Mouse (Mus musculus) hindbrain, embryonic 12.5 days (tissue): Measurements from ENCODE around the gene Cftr. TPM values are rescaled to one million over a fixed set of nuclear protein-coding genes. Genes with fewer than 3 reads are reported as not detected.

Experiments used
- ATAC-seq: fragments of 200-750 bp; cut with Nextera tagmentation; 2 replicates; pipeline ENCODE4 v1.8.0; 2017; ENCODE audit warnings: moderate TSS enrichment; ENCODE audit not compliant: low FRiP score
- H3K27ac ChIP-seq: fragments of 300-500 bp; sonication (generic); 2 replicates; pipeline ENCODE4 v1.5.1; 2016; ENCODE audit warnings: mild to moderate bottlenecking
- H3K27me3 ChIP-seq: fragments of 300-500 bp; sonication (generic); 2 replicates; pipeline ENCODE4 v1.6.1; 2016; ENCODE audit warnings: mild to moderate bottlenecking
- H3K36me3 ChIP-seq: fragments of 300-500 bp; sonication (generic); 2 replicates; pipeline ENCODE4 v1.6.1; 2016; ENCODE audit warnings: mild to moderate bottlenecking
- H3K4me1 ChIP-seq: fragments of 300-500 bp; sonication (generic); 2 replicates; pipeline ENCODE4 v1.6.1; 2016
- H3K4me2 ChIP-seq: fragments of 300-500 bp; sonication (generic); replicated peaks from 2 replicates; pipeline ENCODE4 v1.6.1; 2016; ENCODE audit warnings: mild to moderate bottlenecking
- H3K4me3 ChIP-seq: fragments of 300-500 bp; sonication (generic); 2 replicates; pipeline ENCODE4 v1.5.1; 2016; ENCODE audit warnings: mild to moderate bottlenecking
- H3K9ac ChIP-seq: fragments of 300-500 bp; sonication (generic); 2 replicates; pipeline ENCODE4 v1.6.1; 2016; ENCODE audit warnings: mild to moderate bottlenecking, moderate library complexity
- H3K9me3 ChIP-seq: fragments of 300-500 bp; sonication (generic); replicated peaks from 2 replicates; pipeline ENCODE4 v1.6.1; 2016; ENCODE audit warnings: mild to moderate bottlenecking
- WGBS: fragments of 180-500 bp; shearing (Covaris S2); methylation state at CpG from one replicate; pipeline ENCODE4 v1.1.7; 2016; 5-methylcytosine and 5-hydroxymethylcytosine counted together
- polyA plus RNA-seq: library from polyadenylated mRNA; unstranded; fragments of >200 nt; fragmentation: Nextera tagmentation; extraction: Ambion mirVana; gene quantifications from 2 replicates; pipeline ENCODE4 v1.2.1, GENCODE M21; 2016

Cftr gene
- polyA plus RNA-seq: 0.19 and 0.47 TPM in 2 replicates

GRCm38 (mm10) chr6:18170311-18170922 is at the start of gene Cftr:
Gene Cftr (plus strand): TSS chr6:18170687.
- peak; percentile 94 for ATAC-seq
- H3K9ac ChIP-seq: peak within 1 kb of the TSS; percentile 59
- WGBS: 1% methylated on average over 44 of the region's 45 CpGs
- H3K4me2 ChIP-seq: peak within 1 kb of the TSS; percentile 87
- H3K27me3 ChIP-seq: peaks cover 21% of the 10 kb centered on the region
- H3K4me3 ChIP-seq: peak within 1 kb of the TSS; percentile 48
- no peaks in the 10 kb centered on the region for H3K9me3 ChIP-seq
- H3K27ac ChIP-seq: no peak within 1 kb of the TSS
- no peaks in the 10 kb centered on the region for H3K36me3 ChIP-seq
- no peaks in the 10 kb centered on the region for H3K4me1 ChIP-seq

- Histone ChIP-seq H3K27ac (no peak overlapping the region), H3K27me3 (no peaks in the 10 kb centered on the region), H3K4me1 (no peaks in the 10 kb centered on the region), H3K9me3 (no peaks in the 10 kb centered on the region), H3K36me3 (no peaks in the 10 kb centered on the region), H3K4me3 (no peak overlapping the region), H3K9ac (no peak overlapping the region), H3K4me2 (no peak overlapping the region)
- no peak for ATAC-seq
- WGBS: 48% methylated on average over 2 of the region's 2 CpGs
These were observed 43.1 kb upstream of the Cftr start for GRCm38 (mm10) chr6:18127206-18127983.

- H3K36me3 ChIP-seq: no peaks in the 10 kb centered on the region
- no peak overlapping the region for H3K4me2 ChIP-seq
- H3K9me3 ChIP-seq: no peaks in the 10 kb centered on the region
- H3K27me3 ChIP-seq: no peaks in the 10 kb centered on the region
- 82% methylated on average over 4 of the region's 4 CpGs for WGBS
- ATAC-seq: no peak
- H3K27ac ChIP-seq: no peak overlapping the region
- no peaks in the 10 kb centered on the region for H3K4me1 ChIP-seq
- no peak overlapping the region for H3K9ac ChIP-seq
- no peak overlapping the region for H3K4me3 ChIP-seq
These were observed 42.4 kb upstream of the Cftr start for GRCm38 (mm10) chr6:18128059-18128458.

GRCm38 (mm10) chr6:18135246-18135645 is 35.2 kb upstream of the Cftr start:
- Histone ChIP-seq H3K4me1 (no peaks in the 10 kb centered on the region), H3K9me3 (no peaks in the 10 kb centered on the region), H3K4me3 (no peak overlapping the region), H3K9ac (no peak overlapping the region), H3K36me3 (no peaks in the 10 kb centered on the region), H3K27ac (no peak overlapping the region), H3K4me2 (no peak overlapping the region), H3K27me3 (no peaks in the 10 kb centered on the region)
- no peak for ATAC-seq
- 65% methylated on average over 1 of the region's 1 CpGs for WGBS

- no peaks in the 10 kb centered on the region for H3K36me3 ChIP-seq
- H3K4me3 ChIP-seq: no peak overlapping the region
- H3K9ac ChIP-seq: no peak overlapping the region
- 75% methylated on average over 4 of the region's 4 CpGs for WGBS
- H3K27ac ChIP-seq: no peak overlapping the region
- H3K4me2 ChIP-seq: no peak overlapping the region
- H3K4me1 ChIP-seq: no peaks in the 10 kb centered on the region
- no peaks in the 10 kb centered on the region for H3K27me3 ChIP-seq
- ATAC-seq: no peak
- H3K9me3 ChIP-seq: no peaks in the 10 kb centered on the region
These were observed 17.5 kb upstream of the Cftr start for GRCm38 (mm10) chr6:18153031-18153430.

GRCm38 (mm10) chr6:18169618-18170017 is 869 bp upstream of the Cftr start:
- Histone ChIP-seq H3K27ac (no peak overlapping the region), H3K4me3 (no peak overlapping the region), H3K36me3 (no peaks in the 10 kb centered on the region), H3K4me2 (peak overlapping the region; percentile 87; the same call in 1 of the 2 replicates), H3K9me3 (no peaks in the 10 kb centered on the region), H3K4me1 (no peaks in the 10 kb centered on the region), H3K9ac (no peak overlapping the region), H3K27me3 (peaks cover 21% of the 10 kb centered on the region)
- no peak for ATAC-seq
- WGBS: 88% methylated on average over 1 of the region's 1 CpGs

GRCm38 (mm10) chr6:18171614-18172013 is 1.1 kb downstream of the Cftr start:
- no peak overlapping the region for H3K9ac ChIP-seq
- no peaks in the 10 kb centered on the region for H3K9me3 ChIP-seq
- no peaks in the 10 kb centered on the region for H3K36me3 ChIP-seq
- no peak overlapping the region for H3K4me2 ChIP-seq
- peaks cover 21% of the 10 kb centered on the region for H3K27me3 ChIP-seq
- ATAC-seq: no peak
- H3K27ac ChIP-seq: no peak overlapping the region
- H3K4me3 ChIP-seq: no peak overlapping the region
- WGBS: 58% methylated on average over 8 of the region's 8 CpGs
- no peaks in the 10 kb centered on the region for H3K4me1 ChIP-seq

- Histone ChIP-seq H3K9ac (no peak overlapping the region), H3K4me1 (no peaks in the 10 kb centered on the region), H3K4me3 (no peak overlapping the region), H3K9me3 (no peaks in the 10 kb centered on the region), H3K27me3 (no peaks in the 10 kb centered on the region), H3K4me2 (no peak overlapping the region), H3K27ac (no peak overlapping the region), H3K36me3 (no peaks in the 10 kb centered on the region)
- WGBS: 75% methylated on average over 2 of the region's 2 CpGs
- no peak for ATAC-seq
These were observed 7.0 kb downstream of the Cftr start for GRCm38 (mm10) chr6:18177509-18177908.

GRCm38 (mm10) chr6:18180665-18181064 is 10.2 kb downstream of the Cftr start:
- Histone ChIP-seq H3K36me3 (no peaks in the 10 kb centered on the region), H3K4me1 (no peaks in the 10 kb centered on the region), H3K27me3 (no peaks in the 10 kb centered on the region), H3K4me2 (no peak overlapping the region), H3K9ac (no peak overlapping the region), H3K9me3 (no peaks in the 10 kb centered on the region), H3K27ac (no peak overlapping the region), H3K4me3 (no peak overlapping the region)
- 83% methylated on average over 3 of the region's 3 CpGs for WGBS
- ATAC-seq: no peak

- Histone ChIP-seq H3K9ac (no peak overlapping the region), H3K27ac (no peak overlapping the region), H3K4me2 (no peak overlapping the region), H3K4me1 (no peaks in the 10 kb centered on the region), H3K27me3 (no peaks in the 10 kb centered on the region), H3K4me3 (no peak overlapping the region), H3K36me3 (no peaks in the 10 kb centered on the region), H3K9me3 (no peaks in the 10 kb centered on the region)
- ATAC-seq: no peak
These were observed 12.4 kb downstream of the Cftr start for GRCm38 (mm10) chr6:18182903-18183302.

- H3K9me3 ChIP-seq: no peaks in the 10 kb centered on the region
- no peak overlapping the region for H3K4me2 ChIP-seq
- ATAC-seq: no peak
- no peak overlapping the region for H3K9ac ChIP-seq
- H3K4me1 ChIP-seq: no peaks in the 10 kb centered on the region
- H3K4me3 ChIP-seq: no peak overlapping the region
- no peak overlapping the region for H3K27ac ChIP-seq
- 89% methylated on average over 1 of the region's 1 CpGs for WGBS
- H3K27me3 ChIP-seq: no peaks in the 10 kb centered on the region
- H3K36me3 ChIP-seq: no peaks in the 10 kb centered on the region
These were observed 50.2 kb downstream of the Cftr start for GRCm38 (mm10) chr6:18220691-18221090.

- WGBS: 90% methylated on average over 4 of the region's 4 CpGs
- Histone ChIP-seq H3K36me3 (no peaks in the 10 kb centered on the region), H3K4me2 (no peak overlapping the region), H3K27me3 (no peaks in the 10 kb centered on the region), H3K9ac (no peak overlapping the region), H3K27ac (no peak overlapping the region), H3K9me3 (no peaks in the 10 kb centered on the region), H3K4me1 (no peaks in the 10 kb centered on the region), H3K4me3 (no peak overlapping the region)
- no peak for ATAC-seq
These were observed 52.7 kb downstream of the Cftr start for GRCm38 (mm10) chr6:18223206-18223605.

GRCm38 (mm10) chr6:18225157-18225556 is 54.7 kb downstream of the Cftr start:
- 0% methylated on average over 3 of the region's 3 CpGs for WGBS
- ATAC-seq: no peak

More at GRCm38 (mm10) chr6:18225157-18225556, 54.7 kb downstream of the Cftr start:
- no peak overlapping the region for H3K4me3 ChIP-seq
- no peak overlapping the region for H3K27ac ChIP-seq
- H3K9me3 ChIP-seq: no peaks in the 10 kb centered on the region
- H3K4me1 ChIP-seq: no peaks in the 10 kb centered on the region
- H3K27me3 ChIP-seq: no peaks in the 10 kb centered on the region
- H3K9ac ChIP-seq: no peak overlapping the region
- no peak overlapping the region for H3K4me2 ChIP-seq
- H3K36me3 ChIP-seq: no peaks in the 10 kb centered on the region
